ENCODE assay signal across 20 mouse cellular contexts in genomic region chr9:15719594-15719993, GRCm38 (mm10). TPM values are rescaled to one million over a fixed set of nuclear protein-coding genes. Genes with fewer than 3 reads are reported as not detected.
DNase-seq lines count a peak whose midpoint lies in the region; ATAC-seq and TF ChIP-seq lines count a peak whose summit lies in the region.
"Had no signal": no experiment of that assay in that cellular context is flagged by ENCODE, and none has a peak within 500 bp of the region (broad histone marks: within the 10 kb centered on the region; RNA-seq: fewer than 3 reads in every experiment).

No protein-coding gene starts in this region.

- ATAC-seq in forebrain, embryonic 15.5 days (replicated peaks) = no peak
- no peak for ATAC-seq in forebrain, postnatal 0 days
- ATAC-seq in intestine, embryonic 14.5 days (replicated peaks; ENCODE audit: low FRiP score, low TSS enrichment, low read depth) = no peak
- no peak for ATAC-seq in intestine, embryonic 16.5 days
- peak; percentile 64 for ATAC-seq in kidney, embryonic 16.5 days (ENCODE audit: low FRiP score, low TSS enrichment)
- ATAC-seq in Patski = peak; percentile 96
- ATAC-seq: forebrain, embryonic 13.5 days; hindbrain, postnatal 0 days had no signal

- no peaks in the 10 kb centered on the region for H3K27me3 ChIP-seq in forebrain, embryonic 15.5 days
- H3K27me3 ChIP-seq in forebrain, postnatal 0 days (ENCODE audit: insufficient read depth, low read length) = no peaks in the 10 kb centered on the region
- H3K27me3 ChIP-seq in intestine, embryonic 14.5 days (replicated peaks; ENCODE audit: control insufficient read depth, insufficient read depth, low read length) = no peaks in the 10 kb centered on the region
- no peaks in the 10 kb centered on the region for H3K27me3 ChIP-seq in intestine, embryonic 16.5 days (replicated peaks; ENCODE audit: control insufficient read depth, insufficient read depth, low read length)
- no peaks in the 10 kb centered on the region for H3K27me3 ChIP-seq in kidney, embryonic 16.5 days (ENCODE audit: insufficient read depth, low read length)
- H3K27me3 ChIP-seq in Patski = no peaks in the 10 kb centered on the region
- H3K27me3 ChIP-seq: forebrain, embryonic 13.5 days; heart, embryonic 13.5 days had no signal

- no peak for TF ChIP-seq CTCF in forebrain, postnatal 0 days (IDR thresholded peaks at IDR 0.05; ENCODE audit: low read depth)
- TF ChIP-seq CTCF in Patski (IDR thresholded peaks at IDR 0.05) = no peak

- CTCF ChIA-PET in Patski (lab: Charles Lee) = no interaction called here

- no peak overlapping the region for H3K4me2 ChIP-seq in forebrain, embryonic 15.5 days (replicated peaks)
- H3K4me2 ChIP-seq in forebrain, postnatal 0 days (ENCODE audit: low read depth) = no peak overlapping the region
- H3K4me2 ChIP-seq in intestine, embryonic 14.5 days (ENCODE audit: low read length) = no peak overlapping the region
- H3K4me2 ChIP-seq in intestine, embryonic 16.5 days (ENCODE audit: low read depth, low read length) = no peak overlapping the region
- no peak overlapping the region for H3K4me2 ChIP-seq in kidney, embryonic 16.5 days (replicated peaks; ENCODE audit: low read depth, low read length)
- H3K4me2 ChIP-seq: forebrain, embryonic 13.5 days; heart, embryonic 13.5 days; hindbrain, embryonic 14.5 days had no signal

- no peak for DNase-seq in forebrain, postnatal 0 days
- DNase-seq in intestine, embryonic 14.5 days (ENCODE audit: low spot score) = peak; percentile 35
- no peak for DNase-seq in kidney, postnatal 36 days
- no peak for DNase-seq in Patski (ENCODE audit: low read depth, low spot score)
- DNase-seq: adrenal gland, postnatal 10 days; adrenal gland, postnatal 36 days; cerebellum, adult 18-20 months; cerebellum, adult 9-10 months; cerebellum, postnatal 14 days; gastrocnemius, postnatal 25 days; heart, postnatal 14 days; heart, postnatal 4 days had no signal

- in situ Hi-C loops in Patski (cut with MboI; ENCODE audit: low pct_unique_long_range_greater_than_20kb) = no loop called here

- no peaks in the 10 kb centered on the region for H3K9me3 ChIP-seq in forebrain, embryonic 15.5 days
- no peaks in the 10 kb centered on the region for H3K9me3 ChIP-seq in forebrain, postnatal 0 days (ENCODE audit: low read length)
- H3K9me3 ChIP-seq in intestine, embryonic 14.5 days (ENCODE audit: control insufficient read depth, low read length) = no peaks in the 10 kb centered on the region
- no peaks in the 10 kb centered on the region for H3K9me3 ChIP-seq in intestine, embryonic 16.5 days (ENCODE audit: control insufficient read depth, low read length)
- H3K9me3 ChIP-seq in kidney, embryonic 16.5 days (ENCODE audit: low read length) = no peaks in the 10 kb centered on the region
- H3K9me3 ChIP-seq: forebrain, embryonic 10.5 days; forebrain, embryonic 13.5 days; heart, embryonic 13.5 days had no signal

- POLR2A ChIA-PET in Patski (lab: Charles Lee) = no interaction called here

- no peak overlapping the region for H3K9ac ChIP-seq in forebrain, embryonic 15.5 days (replicated peaks)
- no peak overlapping the region for H3K9ac ChIP-seq in forebrain, postnatal 0 days
- H3K9ac ChIP-seq in intestine, embryonic 14.5 days (ENCODE audit: low read length) = no peak overlapping the region
- no peak overlapping the region for H3K9ac ChIP-seq in intestine, embryonic 16.5 days (ENCODE audit: low read depth, low read length)
- H3K9ac ChIP-seq in kidney, embryonic 16.5 days (replicated peaks; ENCODE audit: low read length) = no peak overlapping the region
- H3K9ac ChIP-seq: forebrain, embryonic 13.5 days; heart, embryonic 13.5 days; hindbrain, embryonic 14.5 days had no signal

- WGBS in forebrain, embryonic 15.5 days = 94% methylated on average over 14 of the region's 14 CpGs
- WGBS in forebrain, postnatal 0 days = 93% methylated on average over 14 of the region's 14 CpGs
- 86% methylated on average over 14 of the region's 14 CpGs for WGBS in intestine, embryonic 14.5 days
- WGBS in intestine, embryonic 16.5 days = 88% methylated on average over 14 of the region's 14 CpGs
- WGBS in kidney, embryonic 16.5 days = 46% methylated on average over 14 of the region's 14 CpGs

- H3K4me1 ChIP-seq in forebrain, embryonic 15.5 days = peaks cover 17% of the 10 kb centered on the region
- no peaks in the 10 kb centered on the region; the same call in 1 of the 2 replicates for H3K4me1 ChIP-seq in forebrain, postnatal 0 days (ENCODE audit: insufficient read depth)
- H3K4me1 ChIP-seq in intestine, embryonic 14.5 days (replicated peaks; ENCODE audit: control insufficient read depth, insufficient read depth, low read length) = no peaks in the 10 kb centered on the region
- H3K4me1 ChIP-seq in intestine, embryonic 16.5 days (ENCODE audit: control insufficient read depth, insufficient read depth, low read length) = no peaks in the 10 kb centered on the region
- peaks cover 12% of the 10 kb centered on the region; the same call in 1 of the 2 replicates for H3K4me1 ChIP-seq in kidney, embryonic 16.5 days (ENCODE audit: insufficient read depth, low read length)
- H3K4me1 ChIP-seq: forebrain, embryonic 10.5 days; heart, embryonic 13.5 days had no signal

- peaks cover 26% of the 10 kb centered on the region for H3K36me3 ChIP-seq in forebrain, embryonic 15.5 days
- peaks cover 15% of the 10 kb centered on the region for H3K36me3 ChIP-seq in forebrain, postnatal 0 days (ENCODE audit: insufficient read depth)
- H3K36me3 ChIP-seq in intestine, embryonic 14.5 days (ENCODE audit: control insufficient read depth, insufficient read depth, low read length) = peaks cover 29% of the 10 kb centered on the region
- H3K36me3 ChIP-seq in intestine, embryonic 16.5 days (ENCODE audit: control insufficient read depth, insufficient read depth, low read length) = no peaks in the 10 kb centered on the region; the same call in 1 of the 2 replicates
- peaks cover 6% of the 10 kb centered on the region; the same call in 1 of the 2 replicates for H3K36me3 ChIP-seq in kidney, embryonic 16.5 days (ENCODE audit: insufficient read depth, low read length)

- no peak overlapping the region for H3K4me3 ChIP-seq in forebrain, embryonic 15.5 days
- no peak overlapping the region for H3K4me3 ChIP-seq in forebrain, postnatal 0 days (ENCODE audit: low read depth, low read length)
- H3K4me3 ChIP-seq in intestine, embryonic 14.5 days (ENCODE audit: low read depth, low read length) = no peak overlapping the region
- no peak overlapping the region for H3K4me3 ChIP-seq in intestine, embryonic 16.5 days (ENCODE audit: low read length)
- H3K4me3 ChIP-seq in kidney, embryonic 16.5 days (ENCODE audit: low read length) = no peak overlapping the region
- H3K4me3 ChIP-seq: forebrain, embryonic 10.5 days; forebrain, embryonic 13.5 days; heart, embryonic 13.5 days had no signal

- 0 out of 2 replicates have a peak overlapping the region, but pooled peaks have one; percentile 27 for H3K27ac ChIP-seq in forebrain, embryonic 15.5 days (replicated peaks)
- H3K27ac ChIP-seq in forebrain, postnatal 0 days (ENCODE audit: low read depth, low read length) = no peak overlapping the region
- no peak overlapping the region for H3K27ac ChIP-seq in intestine, embryonic 14.5 days (ENCODE audit: low read depth)
- no peak overlapping the region for H3K27ac ChIP-seq in intestine, embryonic 16.5 days (ENCODE audit: low read length)
- H3K27ac ChIP-seq in kidney, embryonic 16.5 days (ENCODE audit: low read length) = no peak overlapping the region
- H3K27ac ChIP-seq: forebrain, embryonic 10.5 days; heart, embryonic 13.5 days; hindbrain, embryonic 14.5 days; hindbrain, postnatal 0 days had no signal

RNA-seq across cellular contexts. Expression of gene Slc36a4, which starts 10.1 kb away (rescaled TPM):
- 28.6 and 29.8 TPM in 2 replicates for polyA plus RNA-seq in forebrain, embryonic 15.5 days (2015; fragmentation: Nextera tagmentation; extraction: Ambion mirVana)
- total RNA-seq in forebrain, postnatal 0 days (2014; rRNA removed) = 40.0 and 56.9 TPM in 2 replicates
- polyA plus RNA-seq in forebrain, postnatal 0 days (2015; fragmentation: Nextera tagmentation; extraction: Ambion mirVana) = 18.6 and 28.1 TPM in 2 replicates
- polyA plus RNA-seq in intestine, embryonic 14.5 days (2014; fragmentation: Nextera tagmentation; extraction: Ambion mirVana) = 15.2 and 15.9 TPM in 2 replicates
- polyA plus RNA-seq in intestine, embryonic 16.5 days (2015; fragmentation: Nextera tagmentation; extraction: Ambion mirVana) = 6.0 TPM in 2 replicates
- 15.8 and 16.3 TPM in 2 replicates for polyA plus RNA-seq in kidney, embryonic 16.5 days (2015; fragmentation: Nextera tagmentation; extraction: Ambion mirVana)
- polyA plus RNA-seq in Patski (2021) = 11.4 TPM

Comparison
In these comparisons a context has a peak if more than half of its experiments do, and no peak if none do; other contexts are left out.
1. ATAC-seq: peak in kidney, embryonic 16.5 days (single experiment) and Patski (single experiment); none in forebrain, embryonic 15.5 days (single experiment), forebrain, postnatal 0 days (single experiment), intestine, embryonic 14.5 days (single experiment) and intestine, embryonic 16.5 days (single experiment).